Mouse (Mus musculus) megakaryocyte, embryonic 14.5 days (primary cell): ENCODE measurements around the gene Gpr137.

ENCODE experiments used
- FLI1 ChIP-seq: IDR thresholded peaks from 2 replicates; pipeline ENCODE4 v1.6.1; 2012; ENCODE audit warnings: low read length, inconsistent platforms, mixed read lengths
- GATA1 ChIP-seq: IDR thresholded peaks from 3 replicates; pipeline ENCODE4 v1.6.1; 2012; ENCODE audit warnings: mixed read lengths, low read length, inconsistent platforms, borderline replicate concordance

- TF ChIP-seq GATA1 (no peak), FLI1 (no peak)
Measured at GRCm38 (mm10) chr19:6956461-6956860, 14.2 kb upstream of the Gpr137 start.
